Mouse (Mus musculus) left cerebral cortex, adult 2 months (tissue): Measurements from ENCODE around the gene Phf14. TPM values are rescaled to one million over a fixed set of nuclear protein-coding genes. Genes with fewer than 3 reads are reported as not detected.

ENCODE experiments used
- DNase-seq, 2 experiments: peaks; one replicate each; pipeline ENCODE4 v3.0.0; 2021 to 2022; ENCODE audit warnings: low spot score in 2 of 2, mixed read lengths in 1 of 2; ENCODE audit errors: extremely low spot score in 1 of 2
- H3K27ac ChIP-seq: fragments of 200-600 bp; 2 replicates; pipeline ENCODE4 v1.8.1; 2022
- H3K4me3 ChIP-seq: fragments of 200-600 bp; 2 replicates; pipeline ENCODE4 v1.8.1; 2022
- CTCF ChIP-seq: fragments of 200-600 bp; IDR thresholded peaks from 2 replicates; pipeline ENCODE4 v1.8.1; 2022; ENCODE audit warnings: antibody characterized with exemption, mild to moderate bottlenecking, moderate library complexity
- intact Hi-C: fragments of 180-260 bp; cut with DNase I; formaldehyde crosslinking; loops from one replicate; pipeline ENCODE4 v1.15.1; 2025
- total RNA-seq, 2 experiments: library from RNA; stranded (reverse); gene quantifications; 2 replicates each; pipeline ENCODE4 v1.2.3; 2021

Gene Phf14
- total RNA-seq, 2 experiments from 2014 or later, result 76.8 to 88.9 TPM

GRCm38 (mm10) chr6:11960172-11960571 is 52.6 kb downstream of the Phf14 start:
- intact Hi-C loops, result no loop called here
- Histone ChIP-seq H3K4me3 (no peak overlapping the region), H3K27ac (no peak overlapping the region)
- TF ChIP-seq CTCF, result no peak
- DNase-seq, result no peak

DNA sequence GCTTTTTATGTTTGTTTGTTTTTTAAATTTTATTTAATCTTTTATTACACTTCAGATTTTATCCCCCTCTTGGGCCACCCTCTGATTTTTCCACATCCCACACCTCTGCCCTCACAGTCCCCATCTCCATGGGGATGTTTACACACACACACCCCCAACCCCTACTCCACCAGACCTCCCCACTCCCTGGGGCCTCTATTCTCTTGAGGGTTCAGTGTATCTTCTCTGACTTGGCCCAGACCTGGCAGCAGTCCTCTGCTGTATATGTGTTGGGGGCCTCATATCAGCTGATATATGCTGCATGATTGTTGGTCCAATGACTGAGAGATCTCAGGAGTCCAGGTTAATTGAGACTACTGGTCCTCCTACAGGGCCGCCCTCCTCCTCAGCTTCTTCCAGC is 86.2 kb downstream of the Phf14 start:
- Histone ChIP-seq H3K4me3 (no peak overlapping the region), H3K27ac (no peak overlapping the region)
- intact Hi-C loops, result no loop called here
- TF ChIP-seq CTCF, result no peak
- DNase-seq, result no peak

DNA sequence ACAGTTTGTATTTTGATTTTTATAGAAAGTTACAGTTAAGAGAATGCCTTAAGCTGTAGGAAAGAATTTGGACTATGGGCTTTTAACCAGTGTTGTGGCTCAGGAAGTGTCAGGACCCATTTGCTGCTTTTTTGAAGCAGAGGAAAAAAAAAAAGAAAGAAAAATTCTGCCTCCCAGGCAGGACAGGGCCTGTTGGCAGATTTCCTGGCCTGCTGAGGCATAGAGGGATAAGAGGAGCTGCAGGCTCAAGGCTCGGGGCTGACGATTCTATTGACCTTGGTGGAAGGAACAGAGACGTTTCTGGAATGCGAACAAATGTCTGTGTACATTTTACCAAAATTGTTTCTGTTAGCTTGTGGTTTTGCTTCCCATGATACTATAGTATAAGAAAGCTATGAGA is 91.0 kb downstream of the Phf14 start:
- H3K4me3 ChIP-seq, result no peak overlapping the region
- no peak for TF ChIP-seq CTCF
- H3K27ac ChIP-seq, result no peak overlapping the region
- no peak for DNase-seq
- intact Hi-C loops, result no loop called here

DNA sequence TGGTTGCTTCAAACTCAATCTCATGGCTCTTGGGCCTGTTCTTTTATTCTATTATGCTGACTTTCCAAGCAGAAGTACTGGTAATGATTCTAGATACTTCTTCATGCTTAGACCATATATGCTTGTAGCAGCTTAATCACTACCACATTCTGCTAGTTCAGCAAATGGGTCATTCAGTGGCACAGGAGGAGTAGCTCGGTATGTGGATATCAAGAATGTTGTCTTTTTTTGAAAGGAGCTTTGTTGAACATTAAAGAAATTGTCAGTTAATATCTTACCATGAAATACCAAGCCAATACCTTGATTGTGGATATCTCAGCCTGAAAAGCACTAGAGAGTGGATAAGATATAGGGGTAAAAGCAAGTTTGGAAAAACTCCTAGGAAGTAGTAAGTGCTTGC is 91.9 kb downstream of the Phf14 start:
- DNase-seq, result no peak
- H3K4me3 ChIP-seq, result no peak overlapping the region
- intact Hi-C loops, result no loop called here
- no peak overlapping the region for H3K27ac ChIP-seq
- no peak for TF ChIP-seq CTCF

GRCm38 (mm10) chr6:12005455-12005854 is 97.8 kb downstream of the Phf14 start:
- no peak overlapping the region for H3K4me3 ChIP-seq
- intact Hi-C loops, result no loop called here
- TF ChIP-seq CTCF, result no peak

GRCm38 (mm10) chr6:12006001-12006400 is 98.4 kb downstream of the Phf14 start:
- intact Hi-C loops, result no loop called here
- Histone ChIP-seq H3K4me3 (no peak overlapping the region), H3K27ac (no peak overlapping the region)
- no peak for DNase-seq
- no peak for TF ChIP-seq CTCF

More at GRCm38 (mm10) chr6:12005455-12005854, 97.8 kb downstream of the Phf14 start:
- H3K27ac ChIP-seq, result no peak overlapping the region
- no peak for DNase-seq

- H3K4me3 ChIP-seq, result no peak overlapping the region
- TF ChIP-seq CTCF, result no peak
- no peak overlapping the region for H3K27ac ChIP-seq
- intact Hi-C loops, result loop anchor here (10.0 kb wide), 1 partner anchor 113 kb away; no protein-coding TSS in a partner anchor
- DNase-seq, result no peak
Measured at GRCm38 (mm10) chr6:12012103-12012502, 104.5 kb downstream of the Phf14 start.

GRCm38 (mm10) chr6:12014035-12014434 is 106.4 kb downstream of the Phf14 start:
- Histone ChIP-seq H3K4me3 (no peak overlapping the region), H3K27ac (no peak overlapping the region)
- no peak for DNase-seq
- TF ChIP-seq CTCF, result no peak
- intact Hi-C loops, result loop anchor here (10.0 kb wide), 1 partner anchor 111 kb away; no protein-coding TSS in a partner anchor

GRCm38 (mm10) chr6:12014733-12015132 is 107.1 kb downstream of the Phf14 start:
- no peak for DNase-seq
- no peak for TF ChIP-seq CTCF
- no peak overlapping the region for H3K27ac ChIP-seq
- H3K4me3 ChIP-seq, result no peak overlapping the region
- intact Hi-C loops, result loop anchor here (10.0 kb wide), 1 partner anchor 110 kb away; no protein-coding TSS in a partner anchor

- H3K27ac ChIP-seq, result no peak overlapping the region
- no peak for TF ChIP-seq CTCF
- intact Hi-C loops, result loop anchor here (10.0 kb wide), 1 partner anchor 105 kb away; no protein-coding TSS in a partner anchor
- no peak for DNase-seq
- no peak overlapping the region for H3K4me3 ChIP-seq
Measured at GRCm38 (mm10) chr6:12019736-12020135, 112.1 kb downstream of the Phf14 start.

GRCm38 (mm10) chr6:12020156-12020555 is 112.5 kb downstream of the Phf14 start:
- no peak for TF ChIP-seq CTCF
- no peak overlapping the region for H3K4me3 ChIP-seq
- no peak overlapping the region for H3K27ac ChIP-seq
- no peak for DNase-seq
- intact Hi-C loops, result no loop called here

- no peak for TF ChIP-seq CTCF
- Histone ChIP-seq H3K27ac (no peak overlapping the region), H3K4me3 (no peak overlapping the region)
- intact Hi-C loops, result no loop called here
- no peak for DNase-seq
Measured at GRCm38 (mm10) chr6:12020738-12021137, 113.1 kb downstream of the Phf14 start.

GRCm38 (mm10) chr6:12021480-12021879 is 113.9 kb downstream of the Phf14 start:
- TF ChIP-seq CTCF, result no peak
- Histone ChIP-seq H3K27ac (no peak overlapping the region), H3K4me3 (no peak overlapping the region)
- no peak for DNase-seq
- intact Hi-C loops, result no loop called here
